Mouse (Mus musculus) neural tube, embryonic 14.5 days (tissue): ENCODE measurements at regions not wholly inside any gene's neighbourhood (a gene's known extent, or its start where the extent isn't known, plus 50 kb on each side); places are given as distances from the start of the nearest gene placed in this dataset.
"Not testable (repeated sequence)": the region's sequence is repeated elsewhere in the genome, so short reads cannot be mapped to it uniquely, and the experiment has no call there.

Experiments
- ATAC-seq: fragments of 200-750 bp; cut with Nextera tagmentation; 2 replicates; pipeline ENCODE4 v1.8.0; 2017; ENCODE audit warnings: low read depth, mild to moderate bottlenecking, moderate TSS enrichment, moderate library complexity
- H3K27ac ChIP-seq: fragments of 300-500 bp; sonication (generic); 2 replicates; pipeline ENCODE4 v1.5.1; 2014; ENCODE audit warnings: low read depth, mild to moderate bottlenecking, control low read depth, low read length, moderate library complexity, mixed read lengths
- H3K27me3 ChIP-seq: fragments of 300-500 bp; sonication (generic); 2 replicates; pipeline ENCODE4 v1.6.1; 2014; ENCODE audit warnings: low read length; ENCODE audit not compliant: control insufficient read depth, insufficient read depth
- H3K36me3 ChIP-seq: fragments of 300-500 bp; sonication (generic); 2 replicates; pipeline ENCODE4 v1.6.1; 2014; ENCODE audit warnings: low read length, mixed read lengths; ENCODE audit not compliant: control insufficient read depth, insufficient read depth
- H3K4me1 ChIP-seq: fragments of 300-500 bp; sonication (generic); 2 replicates; pipeline ENCODE4 v1.6.1; 2014; ENCODE audit warnings: low read length; ENCODE audit not compliant: control insufficient read depth, insufficient read depth
- H3K4me2 ChIP-seq: fragments of 300-500 bp; sonication (generic); 2 replicates; pipeline ENCODE4 v1.6.1; 2014; ENCODE audit warnings: mild to moderate bottlenecking, low read depth, low read length, control low read depth
- H3K4me3 ChIP-seq: fragments of 300-500 bp; sonication (generic); 2 replicates; pipeline ENCODE4 v1.5.1; 2014; ENCODE audit warnings: low read depth, low read length, control low read depth, mixed read lengths
- H3K9ac ChIP-seq: fragments of 300-500 bp; sonication (generic); replicated peaks from 2 replicates; pipeline ENCODE4 v1.6.1; 2014; ENCODE audit warnings: low read depth, mild to moderate bottlenecking, control low read depth, low read length, mixed read lengths
- H3K9me3 ChIP-seq: fragments of 300-500 bp; sonication (generic); 2 replicates; pipeline ENCODE4 v1.6.1; 2016; ENCODE audit warnings: low read length; ENCODE audit not compliant: control insufficient read depth
- WGBS: fragments of 180-500 bp; shearing (Covaris S2); extraction: QIAGEN DNeasy Blood & Tissue Kit; methylation state at CpG from one replicate; pipeline ENCODE4 v1.1.7; 2014; 5-methylcytosine and 5-hydroxymethylcytosine counted together

- 48% methylated on average over 1 of the region's 1 CpGs for WGBS
- Histone ChIP-seq H3K4me1 (no peaks in the 10 kb centered on the region), H3K27ac (no peak overlapping the region), H3K9me3 (no peaks in the 10 kb centered on the region), H3K4me2 (no peak overlapping the region), H3K27me3 (no peaks in the 10 kb centered on the region), H3K4me3 (no peak overlapping the region), H3K9ac (no peak overlapping the region), H3K36me3 (no peaks in the 10 kb centered on the region)
- ATAC-seq: no peak
Observed at GRCm38 (mm10) chr9:113101733-113102132, 606.3 kb downstream of the Pdcd6ip start.

GRCm38 (mm10) chr9:113100641-113101040, 607.4 kb downstream of the Pdcd6ip start:
- no peak overlapping the region for H3K9ac ChIP-seq
- H3K9me3 ChIP-seq: peaks cover 4% of the 10 kb centered on the region; the same call in 1 of the 2 replicates
- H3K27ac ChIP-seq: no peak overlapping the region
- no peak overlapping the region for H3K4me3 ChIP-seq
- no peak overlapping the region for H3K4me2 ChIP-seq
- no peak for ATAC-seq
- no peaks in the 10 kb centered on the region for H3K27me3 ChIP-seq
- 57% methylated on average over 4 of the region's 4 CpGs for WGBS
- H3K36me3 ChIP-seq: no peaks in the 10 kb centered on the region
- no peaks in the 10 kb centered on the region for H3K4me1 ChIP-seq

GRCm38 (mm10) chr9:113095421-113095820, 612.6 kb downstream of the Pdcd6ip start:
- H3K9me3 ChIP-seq, H3K4me2 ChIP-seq, H3K27ac ChIP-seq, H3K4me3 ChIP-seq, H3K9ac ChIP-seq, ATAC-seq, H3K27me3 ChIP-seq, H3K36me3 ChIP-seq, H3K4me1 ChIP-seq: not testable (repeated sequence)
- WGBS: 94% methylated on average over 1 of the region's 1 CpGs

- no peak overlapping the region for H3K27ac ChIP-seq
- H3K9me3 ChIP-seq: peaks cover 4% of the 10 kb centered on the region; the same call in 1 of the 2 replicates
- H3K4me2 ChIP-seq: no peak overlapping the region
- no peaks in the 10 kb centered on the region for H3K27me3 ChIP-seq
- H3K36me3 ChIP-seq: no peaks in the 10 kb centered on the region
- H3K9ac ChIP-seq: no peak overlapping the region
- no peaks in the 10 kb centered on the region for H3K4me1 ChIP-seq
- H3K4me3 ChIP-seq: no peak overlapping the region
- ATAC-seq: no peak
- 81% methylated on average over 13 of the region's 13 CpGs for WGBS
Observed at GRCm38 (mm10) chr9:113093863-113094390, 614.1 kb downstream of the Pdcd6ip start.

- no peaks in the 10 kb centered on the region for H3K27me3 ChIP-seq
- no peaks in the 10 kb centered on the region for H3K4me1 ChIP-seq
- no peaks in the 10 kb centered on the region for H3K36me3 ChIP-seq
- no peak overlapping the region for H3K27ac ChIP-seq
- H3K9ac ChIP-seq: no peak overlapping the region
- H3K9me3 ChIP-seq: peaks cover 4% of the 10 kb centered on the region; the same call in 1 of the 2 replicates
- no peak for ATAC-seq
- 80% methylated on average over 5 of the region's 5 CpGs for WGBS
- H3K4me2 ChIP-seq: no peak overlapping the region
- H3K4me3 ChIP-seq: no peak overlapping the region
Observed at GRCm38 (mm10) chr9:113091881-113092280, 616.2 kb downstream of the Pdcd6ip start.

- Histone ChIP-seq H3K4me1 (no peaks in the 10 kb centered on the region), H3K9ac (no peak overlapping the region), H3K36me3 (no peaks in the 10 kb centered on the region), H3K4me2 (no peak overlapping the region), H3K9me3 (no peaks in the 10 kb centered on the region), H3K4me3 (no peak overlapping the region), H3K27me3 (no peaks in the 10 kb centered on the region), H3K27ac (no peak overlapping the region)
- WGBS: 89% methylated on average over 10 of the region's 10 CpGs
- no peak for ATAC-seq
Observed at GRCm38 (mm10) chr9:113087786-113088185, 620.3 kb downstream of the Pdcd6ip start.

- no peak overlapping the region for H3K4me3 ChIP-seq
- no peaks in the 10 kb centered on the region for H3K4me1 ChIP-seq
- WGBS: 58% methylated on average over 5 of the region's 5 CpGs
- ATAC-seq: no peak
- H3K9me3 ChIP-seq: no peaks in the 10 kb centered on the region
- no peak overlapping the region for H3K27ac ChIP-seq
- H3K27me3 ChIP-seq: no peaks in the 10 kb centered on the region
- H3K9ac ChIP-seq: no peak overlapping the region
- H3K36me3 ChIP-seq: no peaks in the 10 kb centered on the region
- no peak overlapping the region for H3K4me2 ChIP-seq
Observed at GRCm38 (mm10) chr9:113085281-113085810, 622.7 kb downstream of the Pdcd6ip start.

- no peak for ATAC-seq
- Histone ChIP-seq H3K4me1 (no peaks in the 10 kb centered on the region), H3K9me3 (no peaks in the 10 kb centered on the region), H3K27me3 (no peaks in the 10 kb centered on the region), H3K27ac (no peak overlapping the region), H3K4me3 (no peak overlapping the region), H3K9ac (no peak overlapping the region), H3K4me2 (no peak overlapping the region), H3K36me3 (no peaks in the 10 kb centered on the region)
- 79% methylated on average over 3 of the region's 3 CpGs for WGBS
Observed at GRCm38 (mm10) chr9:113074866-113075265, 633.2 kb downstream of the Pdcd6ip start.

- no peak overlapping the region for H3K9ac ChIP-seq
Observed at GRCm38 (mm10) chr9:113057415-113057814, 650.6 kb downstream of the Pdcd6ip start.

More at GRCm38 (mm10) chr9:113057415-113057814, 650.6 kb downstream of the Pdcd6ip start:
- H3K4me1 ChIP-seq: no peaks in the 10 kb centered on the region
- 80% methylated on average over 11 of the region's 11 CpGs for WGBS
- H3K36me3 ChIP-seq: no peaks in the 10 kb centered on the region
- H3K27ac ChIP-seq: no peak overlapping the region
- no peaks in the 10 kb centered on the region for H3K27me3 ChIP-seq
- no peaks in the 10 kb centered on the region; the same call in 1 of the 2 replicates for H3K9me3 ChIP-seq
- H3K4me2 ChIP-seq: no peak overlapping the region
- no peak for ATAC-seq
- H3K4me3 ChIP-seq: no peak overlapping the region
